Mouse (Mus musculus) spleen, postnatal 0 days (tissue): ENCODE data around the gene Diexf. TPM values are rescaled to one million over a fixed set of nuclear protein-coding genes. Genes with fewer than 3 reads are reported as not detected.

Source experiments
- polyA plus RNA-seq: library from polyadenylated mRNA; unstranded; fragments of >200 nt; fragmentation: Nextera tagmentation; extraction: Ambion mirVana; gene quantifications from 2 replicates; pipeline ENCODE4 v1.2.1, GENCODE M21; 2015

Gene Diexf
- polyA plus RNA-seq = 3.8 and 4.1 TPM in 2 replicates

DNA sequence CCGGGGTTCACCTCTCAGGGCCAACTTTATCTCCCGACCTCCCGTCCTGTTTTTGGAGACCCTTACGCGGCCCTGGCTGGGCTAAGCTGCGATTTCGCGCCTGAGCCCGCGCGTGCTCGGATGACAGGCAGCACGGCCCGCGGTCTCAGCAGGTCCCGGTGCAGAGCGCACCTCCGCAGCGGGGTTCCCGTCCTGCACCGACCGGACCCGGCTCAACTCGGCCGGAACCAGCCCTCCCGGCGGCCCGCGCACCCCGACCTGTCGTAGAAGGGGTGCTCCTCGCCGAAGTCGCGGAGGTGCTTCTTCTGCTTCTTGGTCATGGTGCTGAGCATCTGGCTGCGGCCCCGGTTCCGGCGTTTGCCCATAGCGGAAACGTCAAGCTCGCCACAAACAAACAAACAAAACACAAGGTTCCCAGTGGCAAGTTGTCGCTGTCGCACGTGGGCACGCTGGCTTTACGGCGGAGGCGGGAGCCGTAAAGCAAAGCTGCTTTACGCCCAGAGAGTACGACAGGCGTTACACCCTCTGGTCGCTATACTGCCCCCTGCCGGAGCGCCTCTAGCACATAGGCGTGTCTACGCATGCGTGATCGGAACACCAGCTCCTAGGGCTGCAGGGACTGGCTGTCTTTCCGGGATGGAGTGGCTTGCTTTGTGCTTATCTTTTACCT lies at the start of gene Diexf:
Gene Diexf, minus strand, starts transcription at position 487 of the 670 bp plus-strand sequence.

DNA sequence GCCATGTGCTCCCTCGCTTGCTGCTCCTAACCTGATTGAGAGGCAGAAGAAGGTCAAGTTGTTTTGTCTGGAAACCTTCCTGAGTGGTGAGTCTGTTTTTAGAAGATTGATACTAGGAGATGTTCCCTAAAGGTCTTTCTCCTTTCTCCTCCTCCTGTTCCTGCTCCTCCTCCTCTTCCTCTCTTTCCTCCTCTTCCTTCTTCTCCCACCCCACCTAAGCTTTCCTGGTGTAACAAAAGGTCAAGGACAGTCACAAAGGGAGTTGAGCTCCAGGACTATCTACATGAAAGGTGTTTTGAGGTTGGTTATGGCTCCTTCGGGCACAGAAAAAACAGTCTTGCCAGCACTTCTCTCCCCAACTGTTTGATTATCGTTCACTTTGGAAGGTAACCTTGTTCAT lies 37.7 kb upstream of the Diexf start, which contains the start of gene A130010J15Rik:
Gene A130010J15Rik, plus strand, starts transcription at position 301 of the 400 bp plus-strand sequence.

DNA sequence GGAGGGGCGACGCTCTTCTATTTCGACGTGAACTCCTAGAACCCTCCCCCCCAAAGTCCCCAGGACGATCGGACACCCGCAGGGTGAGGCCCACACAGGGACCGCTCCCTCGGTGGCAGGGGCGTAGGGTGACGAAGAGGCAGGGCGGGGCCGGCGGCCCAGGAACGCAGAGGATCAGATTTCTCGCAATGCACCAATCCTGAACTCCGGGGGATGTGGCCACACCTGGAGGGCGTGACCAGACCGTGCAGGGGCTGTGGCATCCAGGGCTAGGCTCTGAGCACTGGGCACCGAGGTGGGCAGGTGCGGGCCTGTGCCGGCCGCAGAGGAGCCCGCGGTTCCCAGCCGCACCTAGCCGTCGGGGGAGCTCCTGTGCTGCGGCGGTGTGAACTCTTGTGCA lies 22.8 kb upstream of the Diexf start, which contains the start of gene Irf6:
Gene Irf6, plus strand, starts transcription at position 240 of the 400 bp plus-strand sequence.

Other genes starting within 250 kb of the Diexf start
- 3.5 and 3.9 TPM in 2 replicates for gene Syt14, start 94.5 kb downstream of the Diexf start, polyA plus RNA-seq
- gene Irf6, start 22.8 kb upstream of the Diexf start, polyA plus RNA-seq = 0.69 and 0.81 TPM in 2 replicates
- 5.4 and 6.3 TPM in 2 replicates for gene A130010J15Rik, start 37.8 kb upstream of the Diexf start, polyA plus RNA-seq
- 16.4 and 21.4 TPM in 2 replicates for gene Traf3ip3, start 71.4 kb upstream of the Diexf start, polyA plus RNA-seq
- 1.9 and 2.3 TPM in 2 replicates for gene Lamb3, start 77.4 kb upstream of the Diexf start, polyA plus RNA-seq
- gene Hsd11b1, start 133.8 kb upstream of the Diexf start, polyA plus RNA-seq = 14.0 and 21.9 TPM in 2 replicates
- 32.3 and 36.3 TPM in 2 replicates for gene G0s2, start 142.9 kb upstream of the Diexf start, polyA plus RNA-seq
- gene Camk1g, start 240.0 kb upstream of the Diexf start, polyA plus RNA-seq = 0.70 and 1.3 TPM in 2 replicates